Mouse (Mus musculus) midbrain, embryonic 16.5 days (tissue): ENCODE data around the gene Olfr791. TPM values are rescaled to one million over a fixed set of nuclear protein-coding genes. Genes with fewer than 3 reads are reported as not detected.

Experiments
- ATAC-seq: fragments of 200-750 bp; cut with Nextera tagmentation; 2 replicates; pipeline ENCODE4 v1.8.0; 2017; ENCODE audit warnings: moderate TSS enrichment
- H3K27ac ChIP-seq: fragments of 300-500 bp; sonication (generic); 2 replicates; pipeline ENCODE4 v1.5.1; 2014; ENCODE audit warnings: mild to moderate bottlenecking, low read length, mixed read lengths
- H3K27me3 ChIP-seq: fragments of 300-500 bp; sonication (generic); 2 replicates; pipeline ENCODE4 v1.6.1; 2014; ENCODE audit warnings: low read depth, low read length, mixed read lengths; ENCODE audit not compliant: control insufficient read depth, insufficient read depth
- H3K36me3 ChIP-seq: fragments of 300-500 bp; sonication (generic); 2 replicates; pipeline ENCODE4 v1.6.1; 2014; ENCODE audit warnings: mild to moderate bottlenecking, low read length, moderate library complexity, mixed read lengths; ENCODE audit not compliant: control insufficient read depth, insufficient read depth
- H3K4me1 ChIP-seq: fragments of 300-500 bp; sonication (generic); 2 replicates; pipeline ENCODE4 v1.6.1; 2014; ENCODE audit warnings: mild to moderate bottlenecking, low read length, mixed read lengths; ENCODE audit not compliant: control insufficient read depth, insufficient read depth
- H3K4me2 ChIP-seq: fragments of 300-500 bp; sonication (generic); 2 replicates; pipeline ENCODE4 v1.6.1; 2014; ENCODE audit warnings: mild to moderate bottlenecking, low read length, mixed read lengths
- H3K4me3 ChIP-seq: fragments of 300-500 bp; sonication (generic); 2 replicates; pipeline ENCODE4 v1.5.1; 2014; ENCODE audit warnings: low read depth, mild to moderate bottlenecking, low read length, moderate library complexity, mixed read lengths
- H3K9ac ChIP-seq: fragments of 300-500 bp; sonication (generic); 2 replicates; pipeline ENCODE4 v1.6.1; 2014; ENCODE audit warnings: low read depth, low read length, mixed read lengths
- H3K9me3 ChIP-seq: fragments of 300-500 bp; sonication (generic); replicated peaks from 2 replicates; pipeline ENCODE4 v1.6.1; 2014; ENCODE audit warnings: mild to moderate bottlenecking, low read length, mixed read lengths; ENCODE audit not compliant: control insufficient read depth, poor library complexity, severe bottlenecking
- WGBS: fragments of 180-500 bp; shearing (Covaris S2); extraction: QIAGEN DNeasy Blood & Tissue Kit; methylation state at CpG from one replicate; pipeline ENCODE4 v1.1.7; 2014; 5-methylcytosine and 5-hydroxymethylcytosine counted together
- polyA plus RNA-seq: library from polyadenylated mRNA; unstranded; fragments of >200 nt; fragmentation: Nextera tagmentation; extraction: Ambion mirVana; gene quantifications from 2 replicates; pipeline ENCODE4 v1.2.1, GENCODE M21; 2015

Olfr791 gene
- not detected in 2 replicates for polyA plus RNA-seq

- no peak within 1 kb of the TSS for H3K27ac ChIP-seq
- H3K4me1 ChIP-seq = no peaks in the 10 kb centered on the region
- no peak within 1 kb of the TSS for H3K4me3 ChIP-seq
These were observed at the start of gene Olfr791 for GRCm38 (mm10) chr10:129521492-129521891. Gene Olfr791, plus strand, starts transcription at chr10:129521792.

GRCm38 (mm10) chr10:129473256-129473655 is 48.3 kb upstream of the Olfr791 start:
- no peaks in the 10 kb centered on the region for H3K4me1 ChIP-seq
- H3K36me3 ChIP-seq = no peaks in the 10 kb centered on the region
- whole genome bisulfite sequencing = 26% methylated on average over 2 of the region's 2 CpGs
- H3K27me3 ChIP-seq = no peaks in the 10 kb centered on the region
- no peak overlapping the region for H3K4me3 ChIP-seq
- no peak overlapping the region for H3K4me2 ChIP-seq
- H3K27ac ChIP-seq = no peak overlapping the region
- H3K9ac ChIP-seq = no peak overlapping the region
- no peaks in the 10 kb centered on the region for H3K9me3 ChIP-seq
- ATAC-seq = no peak

More at GRCm38 (mm10) chr10:129521492-129521891, at the start of gene Olfr791:
- H3K9ac ChIP-seq = no peak within 1 kb of the TSS
- no peaks in the 10 kb centered on the region for H3K9me3 ChIP-seq
- no peaks in the 10 kb centered on the region for H3K36me3 ChIP-seq
- no peak for ATAC-seq
- no peaks in the 10 kb centered on the region for H3K27me3 ChIP-seq
- whole genome bisulfite sequencing = 76% methylated on average over 3 of the region's 3 CpGs
- H3K4me2 ChIP-seq = no peak within 1 kb of the TSS

- no peak overlapping the region for H3K27ac ChIP-seq
- no peak overlapping the region for H3K9ac ChIP-seq
- no peaks in the 10 kb centered on the region for H3K4me1 ChIP-seq
- no peak for ATAC-seq
- no peaks in the 10 kb centered on the region for H3K9me3 ChIP-seq
- no peak overlapping the region for H3K4me2 ChIP-seq
- no peak overlapping the region for H3K4me3 ChIP-seq
- no peaks in the 10 kb centered on the region for H3K27me3 ChIP-seq
- H3K36me3 ChIP-seq = no peaks in the 10 kb centered on the region
These were observed 47.9 kb upstream of the Olfr791 start for GRCm38 (mm10) chr10:129473723-129474122.

GRCm38 (mm10) chr10:129484452-129484851 is 37.1 kb upstream of the Olfr791 start, which contains the start of gene Olfr789:
Gene Olfr789, plus strand, starts transcription at chr10:129484752.
- Histone ChIP-seq H3K4me2 (no peak within 1 kb of the TSS), H3K9ac (no peak within 1 kb of the TSS), H3K27ac (no peak within 1 kb of the TSS), H3K27me3 (no peaks in the 10 kb centered on the region), H3K4me1 (no peaks in the 10 kb centered on the region), H3K36me3 (no peaks in the 10 kb centered on the region), H3K9me3 (0 out of 2 replicates have a peak, but pooled peaks cover 3% of the 10 kb centered on the region), H3K4me3 (no peak within 1 kb of the TSS)
- no peak for ATAC-seq
- 66% methylated on average over 2 of the region's 2 CpGs for WGBS

- no peak overlapping the region for H3K27ac ChIP-seq
- no peak overlapping the region for H3K4me3 ChIP-seq
- H3K27me3 ChIP-seq = no peaks in the 10 kb centered on the region
- 81% methylated on average over 2 of the region's 2 CpGs for WGBS
- H3K4me2 ChIP-seq = no peak overlapping the region
- no peak overlapping the region for H3K9ac ChIP-seq
- no peaks in the 10 kb centered on the region for H3K36me3 ChIP-seq
- H3K4me1 ChIP-seq = no peaks in the 10 kb centered on the region
- ATAC-seq = no peak
- no peaks in the 10 kb centered on the region for H3K9me3 ChIP-seq
These were observed 31.5 kb upstream of the Olfr791 start for GRCm38 (mm10) chr10:129490101-129490500.

- H3K9me3 ChIP-seq = no peaks in the 10 kb centered on the region
- no peaks in the 10 kb centered on the region for H3K36me3 ChIP-seq
- ATAC-seq = no peak
These were observed 23.4 kb upstream of the Olfr791 start, which contains the start of gene Olfr790 for GRCm38 (mm10) chr10:129498192-129498591. Gene Olfr790, plus strand, starts transcription at chr10:129498492.

GRCm38 (mm10) chr10:129538862-129539261 is 17.3 kb downstream of the Olfr791 start, which contains the start of gene Olfr792:
Gene Olfr792, plus strand, starts transcription at chr10:129539162.
- no peak within 1 kb of the TSS for H3K4me3 ChIP-seq
- no peak within 1 kb of the TSS for H3K9ac ChIP-seq
- 65% methylated on average over 1 of the region's 1 CpGs for WGBS
- no peak for ATAC-seq
- H3K9me3 ChIP-seq = peaks cover 3% of the 10 kb centered on the region; the same call in 1 of the 2 replicates
- H3K4me1 ChIP-seq = no peaks in the 10 kb centered on the region
- H3K4me2 ChIP-seq = no peak within 1 kb of the TSS
- no peaks in the 10 kb centered on the region for H3K36me3 ChIP-seq
- no peaks in the 10 kb centered on the region for H3K27me3 ChIP-seq
- no peak within 1 kb of the TSS for H3K27ac ChIP-seq

More at GRCm38 (mm10) chr10:129498192-129498591, 23.4 kb upstream of the Olfr791 start, which contains the start of gene Olfr790:
- H3K9ac ChIP-seq = no peak within 1 kb of the TSS
- H3K27me3 ChIP-seq = no peaks in the 10 kb centered on the region
- H3K4me1 ChIP-seq = no peaks in the 10 kb centered on the region
- no peak within 1 kb of the TSS for H3K4me3 ChIP-seq
- no peak within 1 kb of the TSS for H3K4me2 ChIP-seq
- no peak within 1 kb of the TSS for H3K27ac ChIP-seq

GRCm38 (mm10) chr10:129549354-129549753 is 27.8 kb downstream of the Olfr791 start:
- Histone ChIP-seq H3K4me2 (no peak overlapping the region), H3K9me3 (no peaks in the 10 kb centered on the region; the same call in 1 of the 2 replicates), H3K9ac (no peak overlapping the region), H3K36me3 (no peaks in the 10 kb centered on the region), H3K27me3 (no peaks in the 10 kb centered on the region), H3K4me1 (no peaks in the 10 kb centered on the region), H3K4me3 (no peak overlapping the region), H3K27ac (no peak overlapping the region)
- WGBS = 65% methylated on average over 1 of the region's 1 CpGs
- ATAC-seq = no peak

- 86% methylated on average over 2 of the region's 2 CpGs for WGBS
- Histone ChIP-seq H3K9ac (no peak within 1 kb of the TSS), H3K36me3 (no peaks in the 10 kb centered on the region), H3K27me3 (no peaks in the 10 kb centered on the region), H3K4me2 (no peak within 1 kb of the TSS), H3K4me3 (no peak within 1 kb of the TSS), H3K4me1 (no peaks in the 10 kb centered on the region), H3K9me3 (no peaks in the 10 kb centered on the region), H3K27ac (no peak within 1 kb of the TSS)
- ATAC-seq = no peak
These were observed 45.8 kb downstream of the Olfr791 start, which contains the start of gene Olfr794 for GRCm38 (mm10) chr10:129567355-129567754. Gene Olfr794, plus strand, starts transcription at chr10:129567655.
